Mouse (Mus musculus) spleen, adult 18-20 months (tissue): Measurements from ENCODE around the gene Apol7a.

Source experiments
- DNase-seq, 2 experiments: peaks; one replicate each; pipeline ENCODE4 v3.0.0; 2022; ENCODE audit warnings: mixed read lengths in 2 of 2

Gene Apol7a

DNA sequence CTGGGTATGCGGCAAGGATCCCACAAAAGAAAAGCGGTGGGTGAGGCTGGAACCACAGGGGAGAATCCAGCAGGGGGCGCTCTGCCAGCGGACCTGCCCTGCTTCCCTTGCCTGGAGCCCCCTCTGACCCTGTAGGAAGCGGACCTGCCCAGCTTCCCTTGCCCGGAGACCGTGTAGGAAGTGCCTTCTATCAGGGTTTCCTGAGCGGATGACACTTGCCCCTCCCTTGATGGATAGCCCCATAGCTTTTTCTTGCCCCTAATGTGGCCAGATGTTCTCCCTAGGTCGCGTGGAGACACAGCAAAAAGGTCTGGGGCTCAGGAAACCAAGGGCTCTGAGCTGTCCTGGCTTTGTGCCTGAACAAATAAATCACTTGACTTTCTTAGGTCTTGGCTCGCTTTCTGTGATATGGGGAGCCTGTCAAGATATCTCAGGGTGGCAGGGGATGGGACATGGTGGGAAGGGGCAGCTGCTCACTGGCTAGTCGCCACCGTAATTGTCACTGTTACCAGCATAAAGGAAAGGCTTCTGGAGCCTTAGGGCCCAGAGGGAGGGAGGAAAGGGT, 55.3 kb downstream of the Apol7a start:
- DNase-seq: peak in 1 of 2 experiments; percentile 31

DNA sequence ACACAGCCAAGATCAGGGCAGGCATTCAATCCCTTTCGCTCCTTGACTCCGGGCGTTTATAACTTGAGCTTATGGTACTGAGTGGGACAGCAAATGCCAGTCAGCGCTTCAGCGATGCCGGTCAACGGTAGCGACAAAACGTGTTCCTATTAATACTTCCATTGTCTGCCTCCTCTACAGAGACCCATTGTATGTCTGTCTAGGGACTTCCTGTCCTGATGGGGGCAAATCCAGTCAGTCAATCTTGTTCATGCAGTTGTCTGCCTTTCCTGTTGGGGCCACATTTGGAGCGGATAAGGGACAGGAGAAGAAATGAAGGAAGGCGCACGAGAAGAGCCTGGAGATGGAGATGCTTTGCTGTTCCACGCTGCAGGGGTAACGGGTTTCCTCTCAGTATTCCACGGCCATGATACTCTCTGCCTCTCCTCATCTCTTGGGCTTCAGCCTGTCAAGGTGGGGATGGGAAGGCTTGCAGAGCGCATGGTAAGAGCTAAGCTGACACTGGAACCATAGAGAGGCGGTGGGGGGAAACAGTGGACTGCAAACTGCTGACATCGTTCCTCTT, 55.9 kb downstream of the Apol7a start:
- no peak for DNase-seq

GRCm38 (mm10) chr15:77342005-77342404, 56.9 kb downstream of the Apol7a start:
- no peak for DNase-seq

- DNase-seq: no peak
Observed at GRCm38 (mm10) chr15:77340581-77340980, 58.3 kb downstream of the Apol7a start.

DNA sequence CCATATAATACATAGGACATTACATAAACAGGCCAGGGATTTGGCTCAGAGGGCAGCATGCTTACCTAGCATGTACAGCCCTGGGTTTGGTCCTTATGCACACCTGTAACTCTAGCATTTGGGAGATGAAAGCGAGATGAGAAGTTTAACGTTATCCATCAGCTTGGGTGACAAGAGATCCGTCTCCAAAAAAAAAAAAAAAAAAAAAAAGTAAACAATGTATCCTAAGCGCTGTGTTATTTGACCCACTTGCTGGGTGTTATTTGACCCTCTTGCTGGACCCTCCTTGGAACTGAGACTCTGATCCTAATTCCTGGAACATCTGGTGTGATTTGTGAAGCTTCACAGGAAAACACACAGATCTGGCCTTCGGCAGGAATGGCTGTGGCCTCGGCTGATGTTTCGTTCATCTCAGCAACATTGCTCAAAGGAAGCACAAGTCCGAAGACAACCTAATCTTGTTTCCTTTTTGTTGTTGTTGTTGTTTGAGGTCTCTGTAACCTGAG, 59.9 kb downstream of the Apol7a start:
- no peak for DNase-seq

DNA sequence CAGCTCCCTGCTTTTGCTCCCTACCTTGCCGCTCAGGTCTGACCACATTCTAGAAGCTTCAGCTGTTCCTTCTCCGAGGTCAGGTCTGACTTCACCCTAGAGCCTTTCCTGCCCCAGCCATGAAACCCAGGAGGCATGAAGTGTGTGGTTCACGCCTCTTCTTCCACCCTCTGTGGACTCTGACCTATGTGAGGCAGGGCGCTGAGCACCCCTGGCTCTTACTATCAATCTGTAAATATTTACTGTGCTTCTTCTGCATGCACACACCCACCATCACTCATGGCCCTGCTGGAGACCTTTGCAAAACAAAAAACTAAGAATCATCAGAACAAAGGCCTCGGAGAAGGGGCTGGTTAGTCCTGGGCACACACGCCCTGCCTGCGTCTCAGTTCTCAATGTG, 60.5 kb downstream of the Apol7a start:
- no peak for DNase-seq
